Mouse (Mus musculus): ENCODE measurements at regions not wholly inside any gene's neighbourhood (a gene's known extent, or its start where the extent isn't known, plus 50 kb on each side); places are given as distances from the start of the nearest gene placed in this dataset.

DNA sequence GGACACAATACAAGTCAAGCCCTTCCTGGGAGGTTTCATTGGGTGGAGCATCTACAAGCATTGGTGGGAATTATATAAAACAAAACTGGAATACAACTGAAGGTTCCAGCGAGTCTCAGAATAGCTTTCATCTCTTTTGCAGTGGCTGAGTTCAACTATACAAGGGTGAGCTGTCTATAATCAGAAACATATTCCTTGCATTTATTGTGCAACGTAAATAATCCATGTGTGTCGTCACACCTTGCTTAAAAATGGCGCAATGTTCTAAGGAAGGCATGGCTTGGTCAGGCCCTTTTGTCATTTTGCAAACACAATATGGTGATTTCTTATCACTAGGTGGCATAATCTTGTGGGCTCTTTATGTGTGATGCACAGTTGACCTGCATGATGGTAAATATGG, 320.8 kb upstream of the Sox11 start:
- 88% methylated on average over 4 of the region's 4 CpGs for WGBS
- DNase-seq (ENCODE audit: low read depth, low spot score) = no peak

DNA sequence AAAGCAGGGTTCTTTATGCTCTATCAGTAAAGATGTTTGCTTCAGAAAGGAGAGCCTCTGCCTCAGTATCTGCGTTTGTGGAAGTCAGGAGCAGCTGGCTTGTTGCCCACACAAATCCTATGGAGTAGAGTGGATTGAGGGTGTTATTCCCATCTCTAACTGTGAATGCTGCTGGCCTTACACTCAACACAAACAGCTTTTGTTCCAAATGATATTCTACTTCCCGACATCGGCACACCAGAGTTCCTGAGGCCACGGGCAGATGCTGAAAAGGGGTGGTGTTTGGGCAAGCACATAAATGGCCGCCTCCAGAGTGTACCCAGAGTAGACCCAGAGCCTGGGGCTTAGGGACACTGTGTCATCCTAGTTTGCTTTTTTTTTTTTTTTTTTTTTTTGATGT, 320.3 kb upstream of the Sox11 start:
- WGBS = 82% methylated on average over 5 of the region's 5 CpGs
- DNase-seq (ENCODE audit: low read depth, low spot score) = no peak

DNA sequence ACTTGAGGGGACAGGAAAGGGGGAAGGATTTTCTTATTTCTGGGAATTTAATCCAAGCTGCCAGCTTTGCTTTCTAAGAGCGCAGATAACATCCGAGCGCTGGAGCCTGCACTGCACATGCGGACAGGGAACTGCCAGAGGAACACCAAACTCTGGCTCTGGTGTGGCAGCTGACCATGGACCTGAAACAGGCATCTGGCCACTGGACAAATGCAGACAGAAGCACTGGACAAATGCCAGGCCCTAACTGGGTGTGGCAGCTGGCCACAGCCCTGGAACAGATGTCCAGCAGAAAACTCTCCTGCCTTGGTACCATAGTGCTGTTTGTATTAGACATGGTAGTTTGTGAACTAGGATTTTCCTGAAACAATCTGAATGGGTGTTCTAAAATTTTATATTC, 315.2 kb upstream of the Sox11 start:
- peak; percentile 14 for DNase-seq (ENCODE audit: low read depth, low spot score)
- WGBS = 82% methylated on average over 4 of the region's 4 CpGs

DNA sequence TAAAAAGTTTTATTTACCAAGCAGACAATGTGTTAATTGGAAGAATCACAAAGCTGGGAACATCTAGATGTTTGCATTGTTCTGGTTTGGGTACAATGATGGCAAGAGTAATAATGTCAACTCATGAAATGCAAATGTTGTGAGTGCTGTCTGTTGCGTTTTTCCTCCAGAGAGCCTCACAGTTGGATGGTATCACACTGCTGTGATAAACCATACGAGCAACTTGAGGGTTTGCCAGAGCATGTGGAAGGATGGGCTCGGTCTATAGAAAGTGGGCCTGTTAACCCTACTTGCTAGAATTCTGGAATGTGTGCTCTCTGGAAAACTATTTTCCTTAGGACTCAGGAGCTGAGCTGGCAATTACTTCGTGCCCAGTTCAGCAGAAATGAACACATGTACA, 311.2 kb upstream of the Sox11 start:
- 70% methylated on average over 4 of the region's 4 CpGs for WGBS
- DNase-seq (ENCODE audit: low read depth, low spot score) = no peak

DNA sequence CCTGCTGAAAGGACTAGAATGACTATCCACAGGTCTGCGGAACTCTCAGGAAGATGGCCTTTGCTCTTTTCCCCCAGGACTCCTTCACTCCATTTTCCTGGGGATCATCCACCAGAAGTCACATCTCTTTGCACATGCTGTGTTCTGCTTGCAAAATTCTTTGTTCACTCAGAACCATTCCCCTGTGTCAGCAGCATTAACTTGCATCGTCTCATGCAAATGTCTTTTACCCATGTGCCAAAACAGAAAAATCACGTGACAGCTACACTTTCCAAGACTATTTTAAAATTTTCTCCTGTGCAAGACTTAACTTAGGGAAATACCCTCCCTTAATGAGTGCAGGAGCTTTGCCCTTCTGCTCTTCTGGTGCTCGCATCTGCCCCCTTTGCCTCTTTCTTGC, 306.2 kb upstream of the Sox11 start:
- no peak for DNase-seq (ENCODE audit: low read depth, low spot score)
- 82% methylated on average over 4 of the region's 4 CpGs for WGBS

DNA sequence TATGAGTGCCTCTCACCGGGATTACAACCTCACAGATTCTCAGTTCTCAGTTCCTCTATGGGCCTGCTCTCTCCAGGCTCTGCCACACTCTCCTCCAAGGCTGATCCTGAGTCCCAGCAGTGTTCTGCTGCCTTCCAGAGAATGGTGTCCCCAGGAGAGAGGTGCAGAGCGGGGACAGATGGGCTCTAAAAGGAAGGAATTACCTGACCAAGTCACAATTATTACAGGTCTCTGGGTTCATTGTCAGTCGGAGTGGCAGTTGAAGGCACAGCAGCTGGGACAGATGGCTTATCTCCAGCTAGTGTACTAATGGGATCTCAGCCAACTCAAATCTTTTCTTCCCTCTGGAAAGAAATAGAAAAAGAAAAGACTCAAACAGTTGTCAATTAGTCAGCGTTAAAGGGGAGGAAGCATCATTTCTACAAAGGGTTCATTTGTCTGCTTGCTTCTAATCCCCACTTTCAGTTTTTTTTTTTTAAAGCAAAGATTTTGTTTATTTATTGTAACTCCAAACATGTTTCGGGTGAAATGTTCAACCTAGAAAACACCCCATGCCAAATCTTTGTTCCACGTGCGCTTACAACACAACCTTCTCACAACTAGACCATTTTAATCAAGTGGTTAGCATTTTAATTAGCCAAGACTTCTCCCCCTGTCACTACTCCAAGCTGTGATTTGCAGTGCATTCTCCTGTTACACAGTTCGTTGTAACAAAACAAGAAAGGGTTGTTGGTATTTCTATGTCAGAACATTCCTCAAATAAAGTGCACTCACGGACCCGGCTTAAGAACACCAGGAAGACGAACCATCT, 304.3 kb upstream of the Sox11 start:
- 54% methylated on average over 11 of the region's 11 CpGs for WGBS
- DNase-seq (ENCODE audit: low read depth, low spot score) = no peak

DNA sequence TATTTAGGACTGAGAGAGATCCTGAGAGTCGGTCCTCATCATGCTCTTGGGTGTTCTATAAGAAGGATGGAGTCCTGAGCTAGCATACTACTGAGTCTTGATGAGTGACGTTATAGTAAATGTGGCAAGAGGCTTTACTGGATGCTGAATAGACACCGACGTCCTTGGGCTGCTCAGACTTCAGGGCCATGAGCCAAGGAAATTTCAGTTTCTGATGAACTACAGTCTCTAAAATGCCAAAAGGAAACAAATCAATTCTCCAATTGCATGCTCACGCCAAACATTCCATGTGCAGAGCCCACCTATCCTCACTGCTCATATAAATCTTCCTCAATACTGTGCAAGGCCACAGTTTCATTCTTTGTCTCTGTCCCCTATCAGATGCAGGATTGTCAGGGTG, 277.2 kb upstream of the Sox11 start:
- DNase-seq (ENCODE audit: low read depth, low spot score) = no peak
- 72% methylated on average over 5 of the region's 5 CpGs for WGBS

DNA sequence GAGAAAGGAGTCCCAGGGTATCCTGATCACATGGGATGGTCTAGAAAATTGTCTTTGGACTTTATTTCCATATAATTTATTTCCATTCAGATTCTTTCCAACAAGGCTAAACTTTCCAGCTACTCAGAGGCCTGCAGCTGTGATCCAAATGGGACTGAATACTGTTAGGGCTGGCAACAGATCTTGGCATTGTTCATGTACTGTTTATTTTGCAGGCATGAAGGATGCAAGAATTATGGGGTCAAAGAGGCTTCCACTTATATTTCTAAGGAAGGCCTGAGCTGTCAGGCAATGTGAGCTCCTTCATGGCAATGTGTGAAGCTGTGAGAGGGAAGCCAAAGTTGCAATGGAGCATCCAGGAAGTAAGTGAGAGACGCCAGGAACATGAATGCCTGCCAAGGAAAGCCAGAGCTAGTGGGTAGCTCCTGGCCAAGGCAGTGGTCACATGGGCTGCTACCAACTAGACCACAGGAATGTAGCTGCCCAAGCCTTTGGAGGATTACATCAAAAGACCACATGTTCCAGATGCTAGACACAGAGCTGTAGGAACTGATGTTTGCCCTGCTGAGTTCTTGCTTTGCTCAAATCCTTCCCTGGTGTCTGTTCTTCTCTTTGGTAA, 261.8 kb upstream of the Sox11 start:
- 33% methylated on average over 1 of the region's 1 CpGs for WGBS
- DNase-seq (ENCODE audit: low read depth, low spot score) = no peak

DNA sequence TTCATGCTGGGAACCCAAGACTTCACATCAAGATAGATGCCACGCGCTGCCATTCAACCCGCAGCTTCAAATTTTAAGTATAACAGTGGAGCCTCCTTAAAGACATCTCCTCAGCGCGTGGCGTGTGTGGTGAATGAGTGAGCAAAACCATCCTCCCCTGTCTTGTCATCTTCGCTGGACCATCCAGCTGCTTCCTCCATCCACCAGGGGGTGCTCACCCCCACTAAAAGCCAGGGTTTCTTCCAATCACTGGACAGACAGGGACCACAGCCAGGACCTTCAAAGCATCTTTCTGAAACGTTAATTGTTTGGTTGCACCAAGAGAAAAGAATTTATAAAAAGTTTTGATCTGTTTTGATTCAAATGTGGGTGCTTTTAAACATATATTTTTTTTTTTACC, 256.8 kb upstream of the Sox11 start:
- 30% methylated on average over 8 of the region's 8 CpGs for WGBS
- DNase-seq (ENCODE audit: low read depth, low spot score) = no peak

DNA sequence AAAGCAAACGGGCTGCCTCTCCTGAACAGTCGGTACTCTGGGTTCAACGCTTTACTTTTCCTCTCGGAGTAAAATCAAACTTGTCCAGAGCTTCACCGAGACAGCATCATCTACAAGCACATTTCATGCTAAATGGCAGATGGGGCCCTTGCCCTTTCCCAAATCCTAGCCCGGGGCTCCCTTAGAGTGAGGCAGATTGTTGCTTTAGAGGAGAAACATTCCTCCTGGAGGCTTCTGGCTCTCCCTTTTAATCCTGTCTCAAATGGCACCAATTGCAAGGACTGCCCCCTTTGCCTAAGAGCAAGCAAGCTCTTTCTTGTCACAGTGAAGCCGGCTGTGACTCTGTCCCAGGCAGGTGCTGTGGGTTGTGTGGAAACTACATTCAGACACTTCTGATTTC, 255.5 kb upstream of the Sox11 start:
- WGBS = 85% methylated on average over 7 of the region's 7 CpGs

DNA sequence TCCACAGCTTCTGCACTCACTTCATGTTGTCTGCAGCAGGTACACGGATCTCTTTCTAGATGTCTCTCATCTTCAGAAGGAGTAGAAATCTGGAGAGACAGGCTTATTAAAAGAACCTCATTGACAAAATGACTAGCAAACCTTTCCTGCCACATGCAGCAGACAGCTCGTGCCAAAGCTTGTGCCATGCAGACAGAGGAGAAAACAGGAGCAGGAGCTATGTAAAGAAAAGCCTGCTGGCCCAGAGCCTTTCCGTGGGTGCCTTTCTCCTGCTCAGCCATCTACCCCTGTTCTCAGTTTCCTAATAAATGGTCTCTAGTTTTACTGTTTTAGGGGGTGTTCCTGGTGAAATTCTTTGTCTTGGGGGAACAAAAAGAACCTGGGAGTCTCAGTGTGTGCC, 254.9 kb upstream of the Sox11 start:
- WGBS = 71% methylated on average over 3 of the region's 3 CpGs
- no peak for DNase-seq (ENCODE audit: low read depth, low spot score)

More for the DNA sequence above, 255.5 kb upstream of the Sox11 start:
- no peak for DNase-seq (ENCODE audit: low read depth, low spot score)

DNA sequence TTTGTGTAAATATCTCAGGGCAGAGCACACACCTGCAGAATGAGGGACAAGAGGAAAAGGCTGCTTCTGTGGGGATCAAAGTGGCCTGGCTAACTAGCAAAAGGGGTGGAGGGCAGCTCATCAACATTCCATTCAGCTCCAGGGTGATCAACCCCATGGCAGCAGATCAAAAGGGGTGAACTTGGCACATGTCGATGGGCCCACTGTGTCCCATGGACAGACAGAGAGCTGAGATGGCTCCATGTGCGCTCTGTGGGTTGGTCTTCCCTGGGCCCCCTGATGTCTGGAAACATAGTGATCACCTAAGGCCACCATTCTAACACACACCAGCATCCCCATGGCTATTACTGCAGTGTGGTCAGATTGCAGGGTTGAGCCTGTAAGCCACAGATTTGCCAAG, 253.2 kb upstream of the Sox11 start:
- no peak for DNase-seq (ENCODE audit: low read depth, low spot score)
- WGBS = 60% methylated on average over 2 of the region's 2 CpGs

DNA sequence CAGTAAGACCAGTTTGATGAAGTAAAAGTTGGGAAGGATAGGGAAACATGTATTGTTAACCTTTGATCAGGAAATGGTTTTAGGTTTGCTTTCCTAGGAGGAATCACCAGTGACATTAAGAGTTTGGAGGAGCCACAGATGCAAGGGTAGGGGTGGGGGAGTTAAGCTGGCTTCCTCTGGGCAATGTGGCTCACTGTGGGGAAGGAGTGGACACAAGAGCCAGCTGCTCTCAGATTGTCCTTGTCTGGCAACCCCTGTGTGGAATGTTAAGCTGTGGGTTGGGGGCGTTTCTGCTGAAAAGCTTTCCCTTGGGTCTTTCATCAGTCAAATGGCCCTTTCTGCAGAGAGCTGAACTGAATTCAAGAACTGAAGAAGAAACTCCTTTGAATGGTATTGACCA, 251.1 kb upstream of the Sox11 start:
- 87% methylated on average over 1 of the region's 1 CpGs for WGBS
- DNase-seq (ENCODE audit: low read depth, low spot score) = no peak

DNA sequence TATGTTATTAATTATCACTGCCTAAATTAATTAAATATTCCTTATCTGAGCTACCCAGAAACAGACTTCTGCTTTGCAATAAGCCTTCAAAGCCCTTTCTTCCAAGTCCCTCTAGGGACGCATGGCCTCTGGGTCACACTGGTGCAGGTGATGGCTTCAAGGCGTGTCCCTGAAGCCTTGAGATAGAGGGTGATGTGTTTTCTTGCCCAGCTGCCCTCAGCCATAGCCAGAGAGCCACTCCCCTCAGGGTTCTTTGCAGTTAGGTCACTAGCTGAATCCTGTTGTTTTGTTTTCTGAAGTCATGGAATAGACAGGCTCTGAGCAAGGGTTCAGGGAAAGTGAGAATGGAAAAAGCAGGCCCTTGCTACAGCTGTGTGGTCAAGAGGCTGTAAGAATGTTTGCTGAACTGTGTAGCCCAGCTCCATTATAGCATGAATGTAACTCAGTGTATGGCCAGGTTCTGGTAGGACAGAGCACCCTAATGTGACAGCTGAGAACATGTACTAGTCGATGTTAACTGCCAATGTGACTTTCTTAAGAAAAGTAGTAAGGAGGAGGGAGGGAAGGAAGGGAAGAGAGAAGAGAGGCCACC, 233.8 kb upstream of the Sox11 start:
- DNase-seq (ENCODE audit: low read depth, low spot score) = no peak
- WGBS = 47% methylated on average over 3 of the region's 3 CpGs

DNA sequence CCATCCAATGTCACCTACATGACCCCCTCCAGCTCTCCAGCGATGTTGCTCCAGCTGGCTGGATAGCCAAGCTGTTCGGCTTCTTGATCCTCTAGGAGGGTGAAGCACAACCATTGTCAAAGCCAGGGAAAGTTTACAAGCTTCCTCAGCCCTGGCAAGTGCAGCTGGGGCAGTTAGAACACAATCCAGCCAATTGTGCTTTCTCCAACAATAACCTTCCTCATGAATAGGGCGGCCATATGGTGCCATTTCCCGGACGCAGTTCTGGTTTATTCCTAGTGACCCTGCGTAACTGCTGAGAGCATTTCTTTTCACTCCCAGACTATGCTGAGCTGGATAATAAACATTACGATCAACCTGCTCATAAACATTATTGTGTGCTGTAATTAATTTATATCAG, 233.3 kb upstream of the Sox11 start:
- DNase-seq (ENCODE audit: low read depth, low spot score) = no peak

DNA sequence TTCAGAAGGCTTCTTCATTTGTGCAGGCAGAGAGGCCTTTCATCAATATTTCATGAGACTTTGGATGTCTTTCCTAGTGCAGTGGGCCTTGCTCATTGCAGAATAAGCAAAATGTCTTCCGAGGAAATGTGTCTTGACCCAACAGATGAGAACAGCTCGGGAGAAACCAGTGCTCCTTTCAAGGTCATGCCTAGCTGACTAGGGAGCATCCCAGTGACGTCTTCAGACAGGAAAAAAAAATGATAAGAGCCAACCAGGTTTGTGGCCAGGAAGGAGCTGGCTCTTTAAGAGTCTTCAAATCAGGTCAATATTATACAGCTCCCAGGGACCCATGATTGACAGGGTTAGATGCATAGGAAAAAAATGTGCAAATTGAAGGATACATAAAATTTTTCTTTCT, 224.9 kb upstream of the Sox11 start:
- DNase-seq (ENCODE audit: low read depth, low spot score) = no peak
- 56% methylated on average over 3 of the region's 3 CpGs for WGBS

More for the DNA sequence above, 233.3 kb upstream of the Sox11 start:
- WGBS = 17% methylated on average over 7 of the region's 7 CpGs

DNA sequence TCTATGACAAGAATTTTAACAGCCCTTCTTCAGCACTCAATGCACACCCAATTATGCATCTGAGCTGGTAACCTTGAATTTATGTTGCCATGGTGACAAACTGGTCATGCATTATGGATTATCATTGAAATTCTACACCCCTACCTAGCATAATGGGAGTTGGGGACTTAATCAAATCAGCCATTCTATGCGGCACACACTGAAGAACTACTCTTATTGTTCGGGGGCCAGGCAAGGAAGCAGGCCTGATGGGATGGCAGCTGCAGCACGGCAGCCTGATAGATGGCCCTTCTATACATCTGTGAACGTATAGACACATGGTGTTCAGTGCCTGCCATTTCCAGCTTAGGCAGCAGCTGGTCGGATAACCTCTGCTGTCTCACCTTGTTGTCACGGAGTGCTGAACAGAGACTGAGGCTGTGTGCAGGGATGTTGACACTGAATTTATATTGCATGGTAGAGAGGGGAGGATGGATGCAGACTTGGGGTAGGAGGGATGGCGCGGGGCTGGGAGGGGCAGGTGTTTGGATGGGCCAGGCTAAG, 223.7 kb upstream of the Sox11 start:
- DNase-seq (ENCODE audit: low read depth, low spot score) = no peak
- 64% methylated on average over 8 of the region's 8 CpGs for WGBS

DNA sequence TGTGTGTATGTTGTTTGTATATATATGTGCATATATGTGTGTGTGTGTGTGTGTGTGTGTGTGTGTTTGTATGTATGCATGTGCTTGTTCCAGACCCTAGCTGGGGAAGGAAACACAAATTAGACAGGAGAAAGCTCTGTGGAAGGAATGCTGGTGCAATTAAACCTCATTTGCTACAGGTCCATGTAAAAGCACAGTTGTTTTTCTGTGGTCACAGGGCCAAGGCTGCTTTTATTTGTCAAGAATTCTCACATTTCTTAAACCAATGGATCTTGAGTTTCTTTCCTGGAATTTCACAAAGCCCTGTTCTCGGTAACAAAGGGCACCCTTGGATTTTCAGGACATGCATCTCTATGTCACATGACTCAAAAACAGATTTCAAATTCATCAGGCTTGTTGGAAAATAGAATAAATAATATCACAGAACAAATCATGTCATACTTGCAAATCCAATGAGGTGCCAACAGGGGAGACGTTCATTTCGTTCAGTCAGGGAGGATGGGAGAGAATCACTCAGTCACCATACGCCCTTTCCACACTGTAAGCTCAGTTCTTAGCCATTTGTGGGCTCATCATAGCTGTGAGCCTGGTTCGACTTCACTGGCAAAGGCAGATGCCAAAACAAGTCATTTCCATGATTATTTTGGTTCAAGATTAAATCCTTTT, 222.4 kb upstream of the Sox11 start:
- no peak for DNase-seq (ENCODE audit: low read depth, low spot score)
- WGBS = 78% methylated on average over 5 of the region's 5 CpGs

DNA sequence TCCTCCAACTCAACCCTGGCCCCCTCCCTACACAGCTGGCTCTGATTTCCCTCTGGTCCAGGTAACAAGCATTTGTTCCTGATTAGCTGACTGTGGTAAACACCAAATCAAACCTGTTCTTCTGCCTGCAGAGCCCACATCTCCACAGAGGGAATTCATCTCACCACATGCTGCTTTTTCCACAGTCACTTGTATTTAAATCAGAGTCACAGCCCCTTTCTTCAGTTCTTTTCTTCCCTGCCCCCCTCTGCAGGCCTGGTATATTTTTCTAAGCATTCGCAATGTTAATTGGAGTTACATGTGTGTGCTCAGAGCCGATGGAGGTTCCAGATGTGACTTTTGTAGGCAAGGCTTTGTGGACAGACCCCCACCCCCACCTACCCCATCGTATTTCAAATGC, 221.5 kb upstream of the Sox11 start:
- 63% methylated on average over 3 of the region's 3 CpGs for WGBS
- no peak for DNase-seq (ENCODE audit: low read depth, low spot score)

DNA sequence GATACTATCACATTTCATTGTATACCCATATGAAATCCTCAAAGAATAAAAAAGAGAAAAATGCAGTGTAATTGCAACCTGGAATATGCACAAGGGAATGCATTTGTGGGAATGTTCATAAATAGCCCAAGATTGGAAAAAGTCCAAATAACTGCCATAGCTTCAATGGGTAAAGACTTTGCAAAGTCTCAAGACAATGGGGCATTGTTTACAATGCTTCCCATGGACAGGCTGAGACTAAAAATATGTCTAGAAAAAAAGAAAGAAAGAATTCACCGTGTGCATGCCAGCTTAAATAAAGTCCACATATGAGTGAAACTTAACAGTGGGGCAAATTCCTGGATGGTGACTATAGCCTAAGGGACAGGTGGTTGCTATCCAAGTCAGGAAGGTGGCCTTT, 210.4 kb upstream of the Sox11 start:
- no peak for DNase-seq (ENCODE audit: low read depth, low spot score)
- 12% methylated on average over 1 of the region's 1 CpGs for WGBS

Measured in large intestine, adult 2 months (tissue).